Mouse (Mus musculus) v-Abl transformed pro-B cells (cell line): ENCODE measurements at regions not wholly inside any gene's neighbourhood (a gene's known extent, or its start where the extent isn't known, plus 50 kb on each side); places are given as distances from the start of the nearest gene placed in this dataset.

Source experiments
- in situ Hi-C, 2 experiments: fragments of 400-800 bp; cut with MboI; formaldehyde crosslinking; loops; one replicate each; pipeline ENCODE4 v1.15.1; 2025; ENCODE audit not compliant: unreplicated experiment in 2 of 2

- in situ Hi-C loops, result no loop called here
Observed at GRCm38 (mm10) chr13:75204417-75204816, 114.8 kb downstream of the Pcsk1 start.

DNA sequence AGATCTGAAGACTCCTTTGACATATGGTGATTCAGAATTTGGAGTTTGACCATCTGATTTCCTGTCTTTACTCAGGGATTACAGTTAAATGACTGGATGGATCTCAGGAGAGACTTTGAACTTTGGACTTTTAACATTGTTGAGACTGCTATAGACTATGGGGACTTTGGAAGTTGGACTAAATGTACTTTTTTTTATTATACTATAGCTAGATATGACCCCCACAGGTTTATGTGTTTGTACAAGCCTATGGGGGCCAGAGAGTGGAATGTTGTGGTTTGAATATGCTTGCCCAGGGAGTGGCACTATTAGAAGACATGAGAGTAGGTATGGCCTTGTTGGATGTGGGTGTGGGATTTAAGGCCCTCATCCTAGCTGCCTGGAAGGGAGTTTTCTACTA is 134.3 kb downstream of the Pcsk1 start:
- in situ Hi-C loops, result loop anchor here in 1 of 2 experiments (10.0 kb wide), 2 partner anchors 359 to 589 kb away; partner anchors contain the start of gene Erap1

- in situ Hi-C loops, result loop anchor here (5.0 to 25.0 kb wide), 6 partner anchors 312 to 652 kb away; partner anchors contain the start of genes Ell2 (in 1 of the 2) and Erap1 (in 1 of the 2)
Observed at GRCm38 (mm10) chr13:75225581-75226297, 136.1 kb downstream of the Pcsk1 start.

DNA sequence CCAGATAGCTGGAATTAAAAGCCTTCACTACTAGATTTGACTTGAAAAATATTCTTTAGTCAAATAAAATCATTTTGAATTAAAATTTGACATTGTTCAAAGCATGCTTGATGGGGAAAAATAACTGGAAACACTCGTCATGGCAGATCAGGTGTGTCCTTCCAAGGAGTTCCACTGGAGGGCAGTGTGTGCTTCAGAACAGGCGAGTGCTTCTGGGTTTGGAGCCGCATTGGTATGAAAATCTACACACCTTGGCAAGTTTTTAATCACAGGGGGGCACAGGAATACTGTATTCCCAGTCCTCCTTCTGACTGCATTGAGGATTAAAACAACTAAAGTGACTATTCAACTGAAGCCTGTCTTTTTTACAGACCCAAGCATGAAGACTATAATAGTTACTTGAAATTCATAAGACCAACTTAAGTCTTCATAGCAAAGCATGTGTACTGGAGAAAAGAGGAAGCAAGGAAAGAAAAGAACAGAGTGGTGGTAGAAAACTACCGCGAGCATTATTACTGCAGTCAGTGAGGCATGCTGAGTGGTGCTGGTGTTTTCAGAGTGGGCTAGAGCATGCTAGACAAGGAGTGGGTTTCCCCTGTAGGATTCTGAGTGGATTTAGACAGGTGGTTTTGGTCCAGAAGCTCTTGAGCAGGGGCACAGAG is 138.1 kb downstream of the Pcsk1 start:
- in situ Hi-C loops, result loop anchor here (5.0 to 25.0 kb wide), 6 partner anchors 310 to 650 kb away; partner anchors contain the start of genes Ell2 (in 1 of the 2) and Erap1 (in 1 of the 2)

- in situ Hi-C loops, result loop anchor here in 1 of 2 experiments (10.0 to 25.0 kb wide), 2 partner anchors 301 to 1448 kb away; no protein-coding TSS in a partner anchor
Observed at GRCm38 (mm10) chr13:75236424-75236823, 146.8 kb downstream of the Pcsk1 start.
